Mouse (Mus musculus): ENCODE measurements around the gene Fam168a. TPM values are rescaled to one million over a fixed set of nuclear protein-coding genes. Genes with fewer than 3 reads are reported as not detected.
"Not testable (repeated sequence)": the region's sequence is repeated elsewhere in the genome, so short reads cannot be mapped to it uniquely, and the experiment has no call there.

Fam168a gene
- polyA plus RNA-seq, 1 experiment from 2014 or later, result 27.8 TPM

GRCm38 (mm10) chr7:100844385-100845025, 138.1 kb downstream of the Fam168a start:
- H3K9ac ChIP-seq, result no peak overlapping the region
- no peaks in the 10 kb centered on the region for H3K9me3 ChIP-seq
- peaks cover 39% of the 10 kb centered on the region for H3K4me1 ChIP-seq
- peak overlapping the region; percentile 22 for H3K27ac ChIP-seq (replicated peaks)
- H3K27me3 ChIP-seq (replicated peaks), result no peaks in the 10 kb centered on the region
- 22% methylated on average over 2 of the region's 2 CpGs for WGBS
- H3K4me3 ChIP-seq, result no peak overlapping the region
- H3K36me3 ChIP-seq, result peaks cover 14% of the 10 kb centered on the region
- ATAC-seq (ENCODE audit: extremely low read depth, insufficient number of reproducible peaks, low FRiP score, low TSS enrichment), result no peak
- 0 out of 2 replicates have a peak overlapping the region, but pooled peaks have one; percentile 7 for H3K4me2 ChIP-seq

GRCm38 (mm10) chr7:100845026-100845400, 138.6 kb downstream of the Fam168a start:
- Histone ChIP-seq H3K4me2 (no peak overlapping the region), H3K4me3 (no peak overlapping the region), H3K36me3 (peaks cover 18% of the 10 kb centered on the region), H3K27ac (replicated peaks) (peak overlapping the region; percentile 22), H3K4me1 (peaks cover 34% of the 10 kb centered on the region), H3K27me3 (replicated peaks) (no peaks in the 10 kb centered on the region), H3K9ac (0 out of 2 replicates have a peak overlapping the region, but pooled peaks have one; percentile 0), H3K9me3 (no peaks in the 10 kb centered on the region)
- ATAC-seq (ENCODE audit: extremely low read depth, insufficient number of reproducible peaks, low FRiP score, low TSS enrichment), result no peak

- peaks cover 18% of the 10 kb centered on the region for H3K36me3 ChIP-seq
- H3K9me3 ChIP-seq, result no peaks in the 10 kb centered on the region
- no peak overlapping the region for H3K4me3 ChIP-seq
- peaks cover 30% of the 10 kb centered on the region for H3K4me1 ChIP-seq
- 28% methylated on average over 1 of the region's 1 CpGs for WGBS
- ATAC-seq (ENCODE audit: extremely low read depth, insufficient number of reproducible peaks, low FRiP score, low TSS enrichment), result 0 out of 2 replicates have a peak, but pooled peaks have one; percentile 21
- 0 out of 2 replicates have a peak overlapping the region, but pooled peaks have one; percentile 0 for H3K9ac ChIP-seq
- H3K4me2 ChIP-seq, result no peak overlapping the region
- peak overlapping the region; percentile 22 for H3K27ac ChIP-seq (replicated peaks)
- no peaks in the 10 kb centered on the region for H3K27me3 ChIP-seq (replicated peaks)
Observed at GRCm38 (mm10) chr7:100845412-100845811, 139.0 kb downstream of the Fam168a start.

- Histone ChIP-seq H3K4me1 (peaks cover 28% of the 10 kb centered on the region), H3K36me3 (peaks cover 20% of the 10 kb centered on the region)
- 88% methylated on average over 7 of the region's 7 CpGs for WGBS
- not testable (repeated sequence) for H3K9ac ChIP-seq; H3K4me2 ChIP-seq; H3K9me3 ChIP-seq; ATAC-seq (ENCODE audit: extremely low read depth, insufficient number of reproducible peaks, low FRiP score, low TSS enrichment); H3K27me3 ChIP-seq (replicated peaks); H3K27ac ChIP-seq (replicated peaks); H3K4me3 ChIP-seq
Observed at GRCm38 (mm10) chr7:100846033-100846432, 139.6 kb downstream of the Fam168a start.

GRCm38 (mm10) chr7:100847131-100847530, 140.7 kb downstream of the Fam168a start:
- Histone ChIP-seq H3K4me3 (no peak overlapping the region), H3K36me3 (peaks cover 17% of the 10 kb centered on the region), H3K27me3 (replicated peaks) (no peaks in the 10 kb centered on the region), H3K4me2 (no peak overlapping the region), H3K9me3 (no peaks in the 10 kb centered on the region), H3K27ac (replicated peaks) (no peak overlapping the region), H3K9ac (no peak overlapping the region), H3K4me1 (peaks cover 38% of the 10 kb centered on the region)
- WGBS, result 86% methylated on average over 6 of the region's 6 CpGs
- no peak for ATAC-seq (ENCODE audit: extremely low read depth, insufficient number of reproducible peaks, low FRiP score, low TSS enrichment)

GRCm38 (mm10) chr7:100848744-100849143, 142.3 kb downstream of the Fam168a start:
- WGBS, result 32% methylated on average over 6 of the region's 6 CpGs
- Histone ChIP-seq H3K9ac (no peak overlapping the region), H3K4me3 (no peak overlapping the region), H3K27me3 (replicated peaks) (no peaks in the 10 kb centered on the region), H3K4me1 (peaks cover 50% of the 10 kb centered on the region), H3K36me3 (peaks cover 14% of the 10 kb centered on the region; the same call in 1 of the 2 replicates), H3K27ac (replicated peaks) (no peak overlapping the region), H3K4me2 (no peak overlapping the region), H3K9me3 (no peaks in the 10 kb centered on the region)
- no peak for ATAC-seq (ENCODE audit: extremely low read depth, insufficient number of reproducible peaks, low FRiP score, low TSS enrichment)

GRCm38 (mm10) chr7:100849508-100849907, 143.1 kb downstream of the Fam168a start:
- no peak for ATAC-seq (ENCODE audit: extremely low read depth, insufficient number of reproducible peaks, low FRiP score, low TSS enrichment)
- H3K4me2 ChIP-seq, result no peak overlapping the region
- no peaks in the 10 kb centered on the region for H3K9me3 ChIP-seq
- peaks cover 14% of the 10 kb centered on the region; the same call in 1 of the 2 replicates for H3K36me3 ChIP-seq
- WGBS, result 88% methylated on average over 2 of the region's 2 CpGs
- H3K27me3 ChIP-seq (replicated peaks), result no peaks in the 10 kb centered on the region
- no peak overlapping the region for H3K4me3 ChIP-seq
- peaks cover 50% of the 10 kb centered on the region for H3K4me1 ChIP-seq
- H3K27ac ChIP-seq (replicated peaks), result no peak overlapping the region
- H3K9ac ChIP-seq, result no peak overlapping the region

- peaks cover 52% of the 10 kb centered on the region for H3K4me1 ChIP-seq
- H3K27me3 ChIP-seq (replicated peaks), result no peaks in the 10 kb centered on the region
- peak overlapping the region; percentile 51 for H3K9ac ChIP-seq
- 45% methylated on average over 9 of the region's 9 CpGs for WGBS
- no peak overlapping the region for H3K4me2 ChIP-seq
- ATAC-seq (ENCODE audit: extremely low read depth, insufficient number of reproducible peaks, low FRiP score, low TSS enrichment), result no peak
- no peaks in the 10 kb centered on the region for H3K9me3 ChIP-seq
- peaks cover 14% of the 10 kb centered on the region; the same call in 1 of the 2 replicates for H3K36me3 ChIP-seq
- H3K4me3 ChIP-seq, result no peak overlapping the region
- peak overlapping the region; percentile 40 for H3K27ac ChIP-seq (replicated peaks)
Observed at GRCm38 (mm10) chr7:100851481-100852356, 145.3 kb downstream of the Fam168a start.

GRCm38 (mm10) chr7:100853396-100853795, 147.0 kb downstream of the Fam168a start:
- WGBS, result 75% methylated on average over 3 of the region's 3 CpGs

GRCm38 (mm10) chr7:100854137-100854814, 147.8 kb downstream of the Fam168a start:
- no peaks in the 10 kb centered on the region for H3K27me3 ChIP-seq (replicated peaks)

More at GRCm38 (mm10) chr7:100853396-100853795, 147.0 kb downstream of the Fam168a start:
- Histone ChIP-seq H3K4me3 (no peak overlapping the region), H3K27me3 (replicated peaks) (no peaks in the 10 kb centered on the region), H3K36me3 (0 out of 2 replicates have a peak, but pooled peaks cover 8% of the 10 kb centered on the region), H3K9me3 (no peaks in the 10 kb centered on the region), H3K27ac (replicated peaks) (no peak overlapping the region), H3K4me2 (no peak overlapping the region), H3K9ac (0 out of 2 replicates have a peak overlapping the region, but pooled peaks have one; percentile 21), H3K4me1 (peaks cover 52% of the 10 kb centered on the region)
- ATAC-seq (ENCODE audit: extremely low read depth, insufficient number of reproducible peaks, low FRiP score, low TSS enrichment), result no peak

GRCm38 (mm10) chr7:100854861-100855260, 148.4 kb downstream of the Fam168a start:
- Histone ChIP-seq H3K9ac (no peak overlapping the region), H3K36me3 (0 out of 2 replicates have a peak, but pooled peaks cover 3% of the 10 kb centered on the region), H3K9me3 (no peaks in the 10 kb centered on the region), H3K4me2 (no peak overlapping the region), H3K27ac (replicated peaks) (no peak overlapping the region), H3K4me1 (peaks cover 61% of the 10 kb centered on the region), H3K27me3 (replicated peaks) (no peaks in the 10 kb centered on the region), H3K4me3 (no peak overlapping the region)
- 75% methylated on average over 5 of the region's 5 CpGs for WGBS
- no peak for ATAC-seq (ENCODE audit: extremely low read depth, insufficient number of reproducible peaks, low FRiP score, low TSS enrichment)

More at GRCm38 (mm10) chr7:100854137-100854814, 147.8 kb downstream of the Fam168a start:
- Histone ChIP-seq H3K9me3 (no peaks in the 10 kb centered on the region), H3K4me2 (no peak overlapping the region), H3K4me1 (peaks cover 55% of the 10 kb centered on the region), H3K27ac (replicated peaks) (no peak overlapping the region), H3K9ac (0 out of 2 replicates have a peak overlapping the region, but pooled peaks have one; percentile 11), H3K4me3 (no peak overlapping the region), H3K36me3 (0 out of 2 replicates have a peak, but pooled peaks cover 8% of the 10 kb centered on the region)
- ATAC-seq (ENCODE audit: extremely low read depth, insufficient number of reproducible peaks, low FRiP score, low TSS enrichment), result no peak
- WGBS, result 44% methylated on average over 6 of the region's 6 CpGs

All from heart, embryonic 13.5 days (tissue).